Comparison of ENCODE assay signal across 8 mouse cellular contexts in genomic region chr2:181471246-181471645, GRCm38 (mm10). TPM values are rescaled to one million over a fixed set of nuclear protein-coding genes. Genes with fewer than 3 reads are reported as not detected.
DNase-seq lines count a peak whose midpoint lies in the region; ATAC-seq and TF ChIP-seq lines count a peak whose summit lies in the region.

No protein-coding gene starts in this region.

- no peak for TF ChIP-seq CTCF in heart, postnatal 0 days (IDR thresholded peaks at IDR 0.05; ENCODE audit: low read depth)

- no peaks in the 10 kb centered on the region for H3K9me3 ChIP-seq in heart, postnatal 0 days (replicated peaks; ENCODE audit: control insufficient read depth, low read length)
- no peaks in the 10 kb centered on the region for H3K9me3 ChIP-seq in liver, embryonic 13.5 days (replicated peaks)

- H3K4me2 ChIP-seq in heart, postnatal 0 days (ENCODE audit: low read depth, low read length) = no peak overlapping the region
- H3K4me2 ChIP-seq in liver, embryonic 13.5 days = no peak overlapping the region

- DNase-seq in 3T3-L1 (ENCODE audit: low read depth, low spot score) = peak; percentile 63
- DNase-seq in cerebellum, postnatal 14 days = peak; percentile 54 to 59
- DNase-seq in heart, postnatal 0 days (ENCODE audit: low spot score) = peak; percentile 84
- no peak for DNase-seq in liver, embryonic 13.5 days
- DNase-seq in thymus, postnatal 0 days (ENCODE audit: low spot score) = no peak
- DNase-seq in right cerebral cortex, postnatal 14 days = no peak
- no peak for DNase-seq in thymus, postnatal 10 days (ENCODE audit: low spot score in 2 of 2)

- peak; percentile 90 for ATAC-seq in heart, postnatal 0 days (ENCODE audit: insufficient read depth, low read depth)
- 0 out of 2 replicates have a peak, but pooled peaks have one; percentile 26 for ATAC-seq in liver, embryonic 13.5 days (ENCODE audit: low read depth)
- ATAC-seq in inflammation-experienced regulatory T-cells, adult 6 months = no peak

- H3K27ac ChIP-seq in heart, postnatal 0 days (ENCODE audit: low read depth) = peak overlapping the region; percentile 85
- no peak overlapping the region; the same call in 1 of the 2 replicates for H3K27ac ChIP-seq in liver, embryonic 13.5 days

- TF ChIP-seq EP300 in heart, postnatal 0 days (IDR thresholded peaks at IDR 0.05; ENCODE audit: low read depth) = 0 out of 2 replicates have a peak, but pooled peaks have one; percentile 53

- no peaks in the 10 kb centered on the region for H3K27me3 ChIP-seq in heart, postnatal 0 days (ENCODE audit: control insufficient read depth, insufficient read depth, low read length)
- H3K27me3 ChIP-seq in liver, embryonic 13.5 days = no peaks in the 10 kb centered on the region

- no peak overlapping the region for H3K9ac ChIP-seq in heart, postnatal 0 days (replicated peaks; ENCODE audit: low read depth, low read length)
- no peak overlapping the region for H3K9ac ChIP-seq in liver, embryonic 13.5 days

- no peak overlapping the region for H3K4me3 ChIP-seq in heart, postnatal 0 days (ENCODE audit: low read depth, low read length)
- H3K4me3 ChIP-seq in liver, embryonic 13.5 days (replicated peaks) = no peak overlapping the region

- no peaks in the 10 kb centered on the region for H3K36me3 ChIP-seq in heart, postnatal 0 days (replicated peaks; ENCODE audit: control insufficient read depth, insufficient read depth, low read length)
- no peaks in the 10 kb centered on the region for H3K36me3 ChIP-seq in liver, embryonic 13.5 days

- peaks cover 31% of the 10 kb centered on the region for H3K4me1 ChIP-seq in heart, postnatal 0 days (ENCODE audit: control insufficient read depth, insufficient read depth)
- peaks cover 23% of the 10 kb centered on the region for H3K4me1 ChIP-seq in liver, embryonic 13.5 days (replicated peaks)

- WGBS in heart, postnatal 0 days = 16% methylated on average over 5 of the region's 5 CpGs
- WGBS in liver, embryonic 13.5 days (ENCODE audit: insufficient replicate concordance) = 19% methylated on average over 5 of the region's 5 CpGs

RNA-seq across cellular contexts. Expression of gene Zbtb46, which starts 12.0 kb away (rescaled TPM):
- 13.3 and 18.4 TPM in 2 replicates for total RNA-seq in heart, postnatal 0 days (2014; rRNA removed; ENCODE audit: low replicate concordance)
- polyA plus RNA-seq in heart, postnatal 0 days (2015; fragmentation: Nextera tagmentation; extraction: Ambion mirVana) = 6.7 and 7.5 TPM in 2 replicates
- 10.2 and 10.7 TPM in 2 replicates for polyA plus RNA-seq in liver, embryonic 13.5 days (2015; fragmentation: Nextera tagmentation; extraction: Ambion mirVana)
- 1 to 10 TPM; 3.6 to 4.3 (median 3.7) TPM for polyA plus RNA-seq in inflammation-experienced regulatory T-cells, adult 6 months (2017; shearing (Covaris generic))
- 2.4 and 2.8 TPM in 2 replicates for polyA plus RNA-seq in thymus, postnatal 0 days (2015; fragmentation: Nextera tagmentation; extraction: Ambion mirVana)

RNA-seq across cellular contexts. Expression of gene Abhd16b, which starts 21.8 kb away (rescaled TPM):
- total RNA-seq in heart, postnatal 0 days (2014; rRNA removed; ENCODE audit: low replicate concordance) = not detected in 2 replicates
- polyA plus RNA-seq in heart, postnatal 0 days (2015; fragmentation: Nextera tagmentation; extraction: Ambion mirVana) = 0.16 TPM in 1 of 2 replicates, not detected in the other
- polyA plus RNA-seq in liver, embryonic 13.5 days (2015; fragmentation: Nextera tagmentation; extraction: Ambion mirVana) = 0.06 TPM in 2 replicates
- polyA plus RNA-seq in inflammation-experienced regulatory T-cells, adult 6 months (2017; shearing (Covaris generic)) = not detected
- polyA plus RNA-seq in thymus, postnatal 0 days (2015; fragmentation: Nextera tagmentation; extraction: Ambion mirVana) = 0.14 TPM in 1 of 2 replicates, not detected in the other

RNA-seq across cellular contexts. Expression of gene Tpd52l2, which starts 25.7 kb away (rescaled TPM):
- 58.2 and 82.3 TPM in 2 replicates for total RNA-seq in heart, postnatal 0 days (2014; rRNA removed; ENCODE audit: low replicate concordance)
- polyA plus RNA-seq in heart, postnatal 0 days (2015; fragmentation: Nextera tagmentation; extraction: Ambion mirVana) = 101 and 103 TPM in 2 replicates
- polyA plus RNA-seq in liver, embryonic 13.5 days (2015; fragmentation: Nextera tagmentation; extraction: Ambion mirVana) = 83.0 and 87.8 TPM in 2 replicates
- 100 to 1,000 TPM in 2 of 3 experiments, 10 to 100 TPM in 1; 89.9 to 113 (median 102) TPM for polyA plus RNA-seq in inflammation-experienced regulatory T-cells, adult 6 months (2017; shearing (Covaris generic))
- polyA plus RNA-seq in thymus, postnatal 0 days (2015; fragmentation: Nextera tagmentation; extraction: Ambion mirVana) = 118 and 124 TPM in 2 replicates

RNA-seq across cellular contexts. Expression of gene Dnajc5, which starts 49.0 kb away (rescaled TPM):
- total RNA-seq in heart, postnatal 0 days (2014; rRNA removed; ENCODE audit: low replicate concordance) = 146 and 190 TPM in 2 replicates
- polyA plus RNA-seq in heart, postnatal 0 days (2015; fragmentation: Nextera tagmentation; extraction: Ambion mirVana) = 60.0 and 72.6 TPM in 2 replicates
- 29.6 and 35.7 TPM in 2 replicates for polyA plus RNA-seq in liver, embryonic 13.5 days (2015; fragmentation: Nextera tagmentation; extraction: Ambion mirVana)
- 10 to 100 TPM; 37.5 to 41.7 (median 39.3) TPM for polyA plus RNA-seq in inflammation-experienced regulatory T-cells, adult 6 months (2017; shearing (Covaris generic))
- 76.1 and 86.7 TPM in 2 replicates for polyA plus RNA-seq in thymus, postnatal 0 days (2015; fragmentation: Nextera tagmentation; extraction: Ambion mirVana)

Comparison
In these comparisons a context has a peak if more than half of its experiments do, and no peak if none do; other contexts are left out.
1. DNase-seq: peak in 3T3-L1 (single experiment), cerebellum, postnatal 14 days (2 of 2) and heart, postnatal 0 days (single experiment); none in liver, embryonic 13.5 days (single experiment), thymus, postnatal 0 days (single experiment), right cerebral cortex, postnatal 14 days (single experiment) and thymus, postnatal 10 days (0 of 2).